Mouse (Mus musculus) cerebellum, adult 9-10 months (tissue): ENCODE data around the gene Pik3ap1.

ENCODE experiments used
- DNase-seq: peaks from one replicate; pipeline ENCODE4 v3.0.0; 2022

Gene Pik3ap1

DNA sequence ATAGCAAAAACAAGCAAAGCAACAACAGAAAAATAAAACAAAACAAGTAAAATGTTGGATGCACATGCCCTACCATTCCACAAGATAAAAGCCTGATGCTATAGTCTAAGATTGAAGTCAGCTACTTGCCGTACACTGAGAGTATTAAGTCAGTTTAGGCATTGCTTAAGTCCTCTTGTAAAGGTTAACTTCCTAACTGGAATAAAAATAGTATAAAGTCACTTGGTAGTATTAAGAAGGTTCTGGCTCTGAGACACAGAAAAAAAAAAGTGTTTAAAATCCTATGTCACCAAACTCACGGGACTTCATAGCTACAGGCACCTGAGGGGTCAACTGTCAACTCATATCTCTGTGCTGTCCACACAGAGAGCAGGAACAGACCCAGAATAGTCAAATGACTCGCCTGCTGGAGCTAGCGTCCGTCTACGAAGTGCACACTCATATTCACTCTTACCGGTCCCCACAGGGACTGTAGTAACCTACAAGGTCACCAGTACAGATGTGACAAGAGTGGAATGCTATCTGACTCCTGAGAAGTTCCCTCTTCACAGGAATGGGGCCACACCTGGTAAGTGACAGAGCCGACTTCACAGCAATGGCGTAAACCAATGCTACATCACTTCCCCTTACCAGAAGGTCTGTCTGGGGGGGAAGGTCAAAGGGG, 17.9 kb downstream of the Pik3ap1 start:
- no peak for DNase-seq

DNA sequence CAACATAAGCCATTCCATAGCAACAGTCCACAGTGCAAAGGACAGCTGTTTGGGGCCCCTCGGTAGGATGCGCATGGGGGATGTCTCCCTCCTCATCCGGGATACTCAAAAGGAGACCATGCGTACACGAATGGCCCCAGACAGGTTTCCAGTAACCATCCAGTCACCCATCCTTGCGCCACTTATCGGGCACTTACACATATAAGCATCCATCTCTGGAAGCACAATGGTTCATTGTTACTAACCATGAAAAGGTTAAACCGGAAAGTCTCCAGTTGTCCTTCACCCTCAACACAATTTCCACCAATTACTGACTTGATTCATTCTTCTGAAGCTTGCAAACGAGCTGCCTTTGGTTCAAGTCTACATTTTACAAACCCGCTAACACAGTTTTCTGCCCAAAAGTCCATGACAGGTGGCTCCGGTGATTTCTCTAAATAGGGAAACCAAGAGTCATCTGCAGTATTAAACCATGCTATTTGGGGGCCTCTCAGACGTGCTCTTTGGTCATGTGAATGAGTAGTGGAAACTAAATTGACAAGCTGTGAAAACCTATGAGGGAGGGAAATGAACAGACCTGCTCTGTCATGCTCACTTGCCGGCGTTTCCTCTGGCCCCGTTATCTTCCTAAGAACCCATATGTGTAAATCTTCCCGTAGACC, 18.6 kb downstream of the Pik3ap1 start:
- DNase-seq, result no peak

DNA sequence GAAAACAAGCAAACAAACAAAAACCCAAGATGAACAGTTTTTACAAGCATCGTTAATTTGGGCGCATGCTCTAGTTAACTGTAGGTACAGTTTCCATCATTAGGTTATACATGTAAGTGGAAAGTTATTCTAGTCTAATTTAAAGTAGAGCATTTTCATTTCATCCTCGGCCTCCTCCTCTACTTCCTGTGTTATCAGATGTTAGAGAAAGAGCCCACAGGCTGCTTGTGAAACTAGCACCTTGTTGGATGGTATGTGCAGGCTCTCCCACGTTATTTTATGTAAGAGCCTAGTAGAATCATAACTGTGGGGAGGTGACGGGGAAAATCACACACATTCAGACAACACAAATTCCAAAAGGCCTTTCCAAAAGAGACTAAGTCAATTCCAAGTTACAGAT, 19.3 kb downstream of the Pik3ap1 start:
- no peak for DNase-seq

DNA sequence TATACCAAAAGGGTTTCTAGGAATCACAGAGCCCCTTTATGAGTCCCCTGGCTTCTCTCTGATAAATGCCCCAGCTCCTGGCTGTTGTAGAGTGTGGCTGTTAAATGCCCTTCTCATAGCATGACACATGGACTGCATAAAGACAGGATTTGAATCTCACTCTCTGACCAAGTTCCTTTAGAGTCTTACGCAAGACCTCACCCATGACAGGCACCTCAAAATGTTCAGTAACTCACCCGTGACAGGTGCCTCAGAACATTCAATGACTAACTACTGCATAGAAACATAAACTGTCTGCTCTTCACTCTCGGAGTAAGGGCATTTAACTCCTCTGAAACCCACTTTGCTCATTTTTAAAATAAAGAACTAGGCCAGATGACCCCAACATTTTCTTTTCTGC, 20.4 kb downstream of the Pik3ap1 start:
- no peak for DNase-seq

DNA sequence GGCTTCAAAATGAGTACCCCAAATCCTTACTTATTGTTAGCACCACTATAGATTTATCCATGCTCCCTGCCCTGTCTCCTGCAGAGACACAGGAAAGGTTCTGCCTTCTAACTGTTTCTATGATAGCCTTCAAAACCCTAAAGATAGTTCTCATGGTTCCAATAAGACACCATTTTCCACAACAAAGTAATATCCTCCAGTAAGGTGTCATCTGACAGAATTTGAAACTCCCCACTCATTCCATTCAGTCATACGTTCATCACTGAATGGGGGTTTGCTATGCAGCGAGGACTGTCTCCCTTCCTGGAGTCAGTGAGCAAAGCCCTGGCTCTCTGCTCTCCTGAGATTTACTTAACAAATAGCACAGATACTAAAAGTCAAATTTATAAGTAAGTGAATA, 21.9 kb downstream of the Pik3ap1 start:
- no peak for DNase-seq

DNA sequence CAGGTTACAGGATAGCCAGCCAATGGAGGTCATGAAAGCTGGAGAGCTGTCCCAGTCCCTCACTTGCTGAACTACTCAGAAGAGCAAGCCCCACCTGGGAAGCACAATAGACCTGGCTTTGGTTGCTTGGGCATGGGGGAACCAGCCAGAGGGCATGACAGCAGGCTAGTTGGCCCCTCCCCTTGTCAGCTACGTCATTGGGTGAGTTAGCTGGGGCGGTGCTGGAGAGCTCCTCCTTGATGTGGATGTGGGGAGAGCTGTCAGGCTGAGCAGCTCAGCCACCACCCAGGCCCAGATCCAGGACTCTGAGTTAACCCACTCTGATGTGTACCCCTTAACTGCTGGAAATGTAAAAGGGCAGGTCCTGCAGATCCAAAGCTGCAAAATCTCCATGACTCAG, 24.4 kb downstream of the Pik3ap1 start:
- no peak for DNase-seq

DNA sequence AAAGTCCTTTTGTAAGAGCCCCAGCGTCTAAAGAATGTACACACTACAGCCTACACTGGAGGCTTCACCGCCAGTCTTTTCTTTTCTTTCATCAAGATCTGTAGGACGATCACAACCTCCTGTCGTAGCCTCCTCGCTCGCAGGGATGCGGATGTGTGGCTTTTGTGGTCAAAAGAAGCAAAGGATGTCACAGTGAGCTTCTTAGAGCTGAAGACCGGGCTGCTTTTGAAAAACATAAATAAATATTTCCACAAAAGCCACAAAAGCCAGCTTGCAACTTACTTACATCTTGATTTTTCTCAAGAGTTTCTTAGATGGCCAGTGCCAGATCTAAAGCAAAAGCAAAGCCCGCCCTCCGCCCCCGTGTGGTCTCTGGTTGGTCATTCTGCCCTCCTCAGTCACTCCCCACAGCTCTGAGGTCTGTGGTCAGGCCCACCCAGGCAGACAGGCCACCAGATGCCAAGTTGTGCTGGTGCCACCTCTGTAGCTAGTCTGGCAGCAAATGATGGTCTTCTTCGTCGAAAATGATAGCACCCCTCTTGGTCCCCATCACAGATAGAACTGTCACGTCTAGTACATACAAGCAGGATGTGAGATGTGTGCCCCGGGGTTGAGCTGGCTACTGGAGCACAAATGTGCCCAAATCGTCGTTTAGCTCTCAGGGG, 30.5 kb downstream of the Pik3ap1 start:
- DNase-seq, result no peak

DNA sequence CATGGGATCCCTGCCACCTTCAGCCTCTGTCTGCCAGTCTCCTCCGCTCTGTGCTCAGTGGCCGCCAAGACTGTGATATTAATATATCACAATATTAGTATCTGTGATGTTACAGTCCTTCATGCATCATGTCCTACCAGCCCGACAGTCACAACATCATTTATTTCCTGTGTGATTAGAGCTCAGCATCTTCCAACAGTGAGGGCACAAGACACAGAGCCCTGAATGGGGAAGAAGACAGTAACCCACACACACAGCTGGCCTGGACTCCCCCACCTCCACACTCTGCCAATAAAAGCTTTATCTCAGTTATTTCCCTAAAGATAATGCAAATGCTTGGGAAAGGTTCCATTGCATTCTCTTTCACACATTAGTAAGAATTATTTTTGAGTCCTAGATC, 35.3 kb downstream of the Pik3ap1 start:
- DNase-seq, result no peak

DNA sequence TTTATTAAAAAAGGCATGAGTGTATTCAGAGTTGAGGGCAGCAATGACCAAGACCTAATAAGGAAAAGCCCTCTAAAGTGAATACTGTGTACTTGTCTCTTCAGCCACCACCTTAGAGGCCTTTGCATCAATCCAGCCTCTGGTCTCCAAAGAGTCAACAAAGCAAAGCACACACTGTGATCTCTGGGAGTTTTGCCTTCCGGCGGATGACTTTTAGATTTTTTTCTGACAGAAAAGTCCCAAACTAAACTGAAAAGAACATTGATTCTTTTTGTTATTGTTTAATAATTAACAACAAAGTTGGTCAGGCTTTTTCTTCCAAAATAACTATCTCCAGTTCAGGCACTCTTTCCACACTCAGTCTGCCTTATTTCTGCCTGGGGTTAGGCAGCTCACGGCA, 36.7 kb downstream of the Pik3ap1 start:
- no peak for DNase-seq

DNA sequence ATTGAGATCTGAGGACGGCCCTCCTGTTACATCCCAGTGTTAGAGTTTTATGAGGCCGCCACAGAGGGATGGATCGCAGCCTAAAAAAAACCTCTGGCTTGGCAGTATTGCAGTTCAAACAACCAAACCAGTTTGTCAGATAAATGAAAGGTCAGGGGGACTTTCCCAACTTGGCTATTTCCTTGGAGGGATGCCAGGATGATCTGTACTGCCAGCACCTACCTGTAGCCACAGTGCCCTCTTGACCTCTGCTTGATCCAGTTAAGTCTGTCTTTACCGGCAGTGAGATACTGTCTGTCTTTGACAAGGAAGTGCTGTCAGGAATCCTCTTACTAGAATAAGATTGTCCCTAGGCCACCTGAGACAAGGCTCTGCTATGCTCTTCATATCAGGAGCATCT, 37.6 kb downstream of the Pik3ap1 start:
- DNase-seq, result no peak

DNA sequence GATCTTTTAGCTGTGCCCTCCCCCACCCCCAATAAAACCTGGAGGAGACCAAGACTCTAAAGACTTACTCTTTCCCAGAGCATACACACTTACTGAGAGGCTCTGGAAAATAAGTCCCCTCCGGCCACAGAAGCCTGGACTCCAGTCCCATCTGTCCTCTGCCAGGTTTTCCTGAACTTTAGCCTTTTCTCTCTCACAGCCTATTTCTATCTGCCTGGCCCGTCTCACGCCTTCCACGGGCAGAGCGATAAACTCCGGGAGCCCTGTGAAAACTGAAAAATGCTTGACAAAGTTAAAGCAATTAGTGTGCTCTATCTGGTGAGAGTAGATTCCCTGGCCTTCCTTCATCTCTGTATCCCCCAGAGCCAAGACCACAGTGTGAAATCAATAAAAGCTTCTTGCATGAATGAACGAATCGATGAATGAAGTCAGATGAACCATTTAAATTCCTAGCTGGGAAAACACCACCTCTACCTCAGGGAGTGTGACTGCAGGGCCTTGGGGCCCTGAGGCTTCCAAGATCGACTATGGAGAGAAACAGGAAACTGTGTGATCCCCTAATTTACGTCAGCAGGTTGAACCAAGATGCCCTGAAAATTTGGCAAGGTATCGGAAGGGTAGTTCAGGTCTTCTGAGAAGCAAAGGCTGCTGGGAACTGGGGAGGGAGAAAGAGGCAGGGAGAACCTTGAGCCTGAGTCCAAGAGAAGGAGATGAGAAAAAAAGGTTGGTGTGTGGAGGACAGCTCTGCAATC, 38.6 kb downstream of the Pik3ap1 start:
- no peak for DNase-seq

DNA sequence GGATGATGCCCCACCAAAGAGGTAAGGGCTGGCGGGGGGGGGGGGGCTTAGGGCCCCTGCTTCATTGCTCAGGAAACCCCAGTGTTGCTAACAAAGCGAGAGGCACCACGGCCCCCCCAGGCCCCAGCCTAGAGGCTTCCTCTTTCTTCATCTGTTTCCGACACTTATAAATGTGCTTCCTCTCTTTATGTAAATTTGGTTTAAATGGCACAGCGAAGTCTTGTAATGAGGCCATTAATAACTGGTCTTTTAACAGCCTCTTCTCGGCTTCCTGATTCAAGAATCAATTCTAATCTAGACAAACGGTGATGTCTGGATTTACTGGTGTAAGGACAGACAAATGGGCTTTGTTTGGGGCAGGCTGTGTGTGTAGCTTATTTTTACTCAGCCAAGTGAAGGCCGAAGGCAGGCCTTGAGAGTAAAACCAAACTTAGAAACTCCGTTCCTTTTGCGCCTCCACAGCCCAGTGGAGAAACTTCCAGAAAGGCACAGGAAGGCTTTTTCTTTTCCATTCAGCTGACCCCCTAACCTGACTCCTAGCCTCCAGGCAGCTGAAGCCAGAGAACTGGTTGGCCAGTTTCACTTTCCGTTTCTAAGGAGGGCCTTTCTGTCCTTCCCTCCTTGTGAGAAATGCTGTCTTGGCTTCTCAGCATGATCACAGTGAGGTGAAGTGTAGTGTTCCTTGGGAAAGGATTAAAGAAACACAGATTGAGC, 39.7 kb downstream of the Pik3ap1 start:
- no peak for DNase-seq

DNA sequence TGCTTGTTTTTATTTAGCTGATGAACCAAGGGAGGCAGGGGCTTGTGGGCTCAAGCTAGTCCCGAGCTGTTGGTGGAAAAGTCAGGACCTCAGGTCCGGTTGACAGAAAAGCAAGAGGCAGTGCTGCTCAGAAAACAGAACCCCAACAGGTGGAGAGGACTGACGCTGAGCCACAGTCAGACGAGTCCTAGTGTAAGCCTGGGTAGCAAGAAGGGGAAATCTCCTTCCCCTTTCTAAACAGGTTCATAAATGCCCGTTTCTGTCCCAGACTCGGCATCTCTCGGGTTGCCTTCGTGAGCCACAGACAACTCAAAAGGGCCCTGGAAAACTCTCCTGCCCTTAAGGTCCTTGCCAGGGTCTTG, 40.3 kb downstream of the Pik3ap1 start:
- no peak for DNase-seq

DNA sequence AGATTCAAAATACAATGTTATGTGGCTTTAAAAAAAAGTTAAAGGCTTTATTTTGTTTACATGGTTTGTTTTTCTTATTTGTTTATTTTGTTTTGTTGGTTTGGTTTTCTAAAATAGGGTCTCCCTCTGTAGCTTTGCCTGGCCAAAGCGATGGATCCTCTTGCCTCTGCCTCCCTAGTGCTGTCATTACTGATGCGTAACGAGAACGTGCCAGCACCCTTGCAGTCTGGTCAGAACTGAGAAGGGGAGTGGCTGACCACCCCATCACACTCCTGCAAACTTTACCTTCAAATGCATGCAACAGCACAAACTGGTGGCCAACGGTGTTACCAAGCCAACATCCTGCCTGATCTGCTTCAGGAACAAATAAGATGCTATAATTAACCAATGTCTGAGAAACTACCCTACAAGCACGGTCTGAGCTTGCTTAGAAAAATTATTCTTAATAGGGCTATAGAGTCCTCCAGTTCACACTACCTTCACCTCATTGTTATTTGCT, 42.3 kb downstream of the Pik3ap1 start:
- no peak for DNase-seq

DNA sequence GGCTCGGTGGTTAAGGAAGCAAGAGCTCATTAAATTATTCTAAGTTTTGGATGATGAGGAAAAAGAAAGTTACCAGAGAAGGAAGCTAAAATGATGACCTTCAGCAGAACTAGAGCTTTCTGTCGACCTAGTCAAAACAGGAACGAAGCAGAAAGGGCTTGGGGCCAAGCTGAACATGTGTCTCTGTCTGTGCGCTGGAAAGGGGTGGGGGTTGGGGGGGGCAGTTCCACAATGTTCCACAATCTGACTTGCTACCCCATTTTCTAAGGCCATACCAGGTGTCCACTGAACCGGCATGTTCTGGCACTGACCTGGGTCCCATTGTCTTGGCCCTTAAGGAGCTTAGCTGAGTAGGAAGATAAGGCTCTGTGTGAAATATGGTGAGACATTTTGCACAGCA, 43.2 kb downstream of the Pik3ap1 start:
- no peak for DNase-seq

DNA sequence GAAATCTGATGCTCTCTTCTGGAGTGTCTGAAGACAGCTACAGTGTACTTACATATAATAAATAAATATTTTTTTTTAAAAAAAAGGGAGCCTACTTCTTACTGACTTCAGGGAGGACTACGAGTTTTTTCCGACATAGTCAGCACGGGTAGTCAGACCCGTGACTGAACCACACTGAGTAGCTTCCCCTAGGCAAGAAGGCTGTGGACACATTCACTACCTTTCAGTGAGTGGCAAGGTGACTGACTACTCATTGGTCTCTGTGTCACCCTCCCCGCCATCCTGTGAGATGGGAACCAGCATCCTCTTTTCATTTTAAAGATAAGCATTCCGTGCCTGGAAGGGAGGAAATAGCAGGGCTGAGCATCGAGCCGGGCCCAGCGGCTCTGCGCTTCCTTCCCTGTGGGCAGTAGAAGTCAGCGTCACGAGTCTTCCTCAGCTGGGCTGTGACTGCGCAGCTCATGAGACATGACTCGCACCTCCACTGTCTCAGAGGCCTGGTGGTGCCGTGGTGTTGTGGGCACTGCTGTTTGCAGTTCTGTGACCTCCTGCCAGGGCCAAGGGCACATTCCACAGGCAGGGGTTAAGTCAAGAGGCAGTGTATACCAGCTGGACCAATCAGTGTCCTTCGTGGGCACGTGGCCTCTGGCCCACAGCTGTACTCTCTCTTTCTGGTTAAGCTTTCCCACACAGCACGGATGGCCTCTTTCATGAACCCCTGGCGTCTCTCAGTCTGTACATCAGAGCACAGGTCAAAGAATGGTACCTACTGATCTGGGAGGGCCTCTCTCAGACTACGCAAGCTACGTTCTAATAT, 45.7 kb downstream of the Pik3ap1 start:
- DNase-seq, result no peak

DNA sequence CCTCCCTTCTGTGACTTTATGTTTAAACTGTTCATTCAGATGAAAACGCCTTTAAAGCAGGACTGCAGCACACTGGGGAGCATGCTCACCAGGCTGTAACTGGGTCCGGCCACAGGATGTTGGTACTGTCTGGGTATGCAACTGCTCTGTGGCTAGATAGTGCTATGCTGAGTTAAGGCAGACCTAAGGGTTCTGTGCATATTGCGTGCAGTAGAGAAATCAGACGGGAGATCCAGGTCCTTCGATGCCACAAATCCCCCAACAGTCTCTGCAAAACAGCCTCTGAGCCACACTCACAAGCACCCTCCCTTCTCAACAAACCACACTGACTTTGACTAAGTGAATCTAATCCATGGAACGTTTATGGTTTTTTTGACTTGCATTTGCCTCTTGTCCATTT, 46.5 kb downstream of the Pik3ap1 start:
- DNase-seq, result no peak

DNA sequence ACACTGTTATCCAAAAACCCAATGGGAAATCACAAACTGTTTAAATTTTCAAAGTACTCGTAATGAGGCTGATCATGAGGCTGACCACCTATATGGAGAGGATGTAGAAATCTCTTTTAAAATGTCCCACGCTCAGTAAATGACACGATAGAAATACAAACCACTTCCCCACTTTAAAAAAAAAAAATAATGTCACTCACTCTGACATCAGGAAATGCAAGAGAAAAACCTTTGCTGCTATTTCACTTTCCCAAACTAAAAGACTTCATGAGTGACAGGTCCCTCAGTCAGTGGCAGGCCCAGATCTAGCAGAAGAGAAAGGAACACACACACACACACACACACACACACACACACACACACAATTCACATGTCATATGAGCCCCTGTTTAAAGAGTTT, 49.2 kb downstream of the Pik3ap1 start:
- no peak for DNase-seq

DNA sequence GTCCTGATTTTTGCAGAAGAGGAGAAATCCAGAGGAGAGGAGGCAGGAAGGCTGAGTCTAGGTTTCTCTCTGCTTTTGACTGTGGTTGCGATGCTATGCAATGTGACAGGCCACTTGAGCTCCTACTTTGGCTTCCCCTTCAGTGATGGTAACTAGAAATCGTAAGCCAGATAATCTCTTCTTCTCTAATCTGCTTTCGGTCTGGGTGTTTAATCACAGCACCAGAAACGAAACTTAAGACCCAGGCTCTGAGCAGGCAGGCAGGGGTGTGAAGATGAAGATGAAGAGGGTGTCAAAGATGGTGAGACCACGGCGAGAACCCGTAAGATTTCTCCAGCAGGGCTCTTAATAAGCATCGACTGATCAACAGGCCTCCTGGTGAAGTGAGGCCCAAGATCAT, 51.9 kb downstream of the Pik3ap1 start:
- no peak for DNase-seq

DNA sequence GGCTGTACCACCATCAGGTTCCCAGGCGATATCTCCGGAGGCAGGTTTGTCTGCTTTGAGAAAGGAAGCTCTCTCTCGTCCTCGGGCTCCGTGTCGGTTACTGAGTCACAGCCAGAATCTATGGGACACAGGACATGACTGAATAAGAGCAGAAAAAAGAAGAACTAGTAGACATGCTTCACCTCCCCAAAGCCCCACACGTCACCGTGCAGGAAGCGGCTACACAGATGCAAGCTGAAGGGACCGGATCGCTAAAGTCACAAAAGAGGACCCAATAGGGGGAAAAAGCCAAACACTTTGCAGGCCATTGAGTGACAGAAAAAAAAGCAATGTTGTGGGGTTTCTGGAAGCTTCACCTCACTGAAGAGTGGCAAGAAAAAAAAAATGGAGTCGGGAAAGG, 52.7 kb downstream of the Pik3ap1 start:
- DNase-seq, result no peak

DNA sequence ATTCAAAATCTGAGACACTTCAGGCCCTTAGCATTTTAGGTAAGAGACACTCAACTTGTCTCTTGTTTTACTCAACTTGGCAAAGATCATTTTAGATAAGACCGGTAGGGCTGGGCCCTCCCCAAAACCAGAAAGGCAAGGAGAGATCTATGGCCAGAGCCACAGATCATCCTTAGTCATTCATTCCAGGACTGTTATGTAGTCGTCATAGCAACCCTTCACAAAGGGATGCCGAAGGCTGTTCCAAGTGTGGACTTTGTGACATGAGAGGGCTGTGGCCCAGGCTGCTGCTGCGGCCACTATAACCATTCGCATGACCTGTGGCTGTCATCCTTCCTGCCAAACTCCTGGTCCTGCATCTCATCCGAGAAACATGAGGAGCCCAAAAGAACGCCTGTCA, 54.5 kb downstream of the Pik3ap1 start:
- DNase-seq, result no peak

DNA sequence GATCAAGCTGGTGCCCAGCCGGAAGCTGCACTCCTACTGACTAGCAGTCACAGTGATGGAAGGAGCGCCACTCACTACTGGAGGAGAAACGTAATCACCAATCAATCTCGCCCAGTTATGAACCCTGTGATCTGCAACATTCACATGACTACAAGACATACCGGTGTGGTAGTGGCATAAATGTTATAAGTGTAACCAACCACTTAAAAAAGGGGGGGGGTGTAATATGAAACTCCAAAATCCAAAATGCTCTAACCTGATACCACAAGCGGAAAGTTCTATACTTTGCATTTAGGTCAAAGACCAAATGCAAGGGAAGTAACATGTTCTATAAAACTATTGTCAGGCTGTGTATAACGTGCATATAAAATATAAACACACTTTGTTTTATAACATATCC, 54.9 kb downstream of the Pik3ap1 start:
- DNase-seq, result no peak
